Mouse (Mus musculus) kidney, postnatal 25 days (tissue): Measurements from ENCODE around the gene Gpr149.
A peak's percentile ranks its signal among the peaks of the same experiment; 100 is the strongest.

Experiments
- DNase-seq, 2 experiments: peaks; one replicate each; pipeline ENCODE4 v3.0.0; 2021; ENCODE audit warnings: mixed read lengths in 2 of 2

Gene Gpr149

GRCm38 (mm10) chr3:62604973-62605372 lies at the start of gene Gpr149:
TSS of gene Gpr149 (minus strand) at chr3:62605140.
- no peak for DNase-seq

GRCm38 (mm10) chr3:62650551-62650950 lies 45.6 kb upstream of the Gpr149 start:
- no peak for DNase-seq

- no peak for DNase-seq
Observed at GRCm38 (mm10) chr3:62610861-62611260, 5.9 kb upstream of the Gpr149 start.

GRCm38 (mm10) chr3:62605931-62606330 lies 991 bp upstream of the Gpr149 start:
- no peak for DNase-seq

GRCm38 (mm10) chr3:62604047-62604391 lies 921 bp downstream of the Gpr149 start:
- no peak for DNase-seq

GRCm38 (mm10) chr3:62603231-62604046 lies 1.5 kb downstream of the Gpr149 start:
- DNase-seq, result no peak

GRCm38 (mm10) chr3:62602466-62602865 lies 2.5 kb downstream of the Gpr149 start:
- DNase-seq, result no peak

GRCm38 (mm10) chr3:62594842-62595241 lies 10.1 kb downstream of the Gpr149 start:
- DNase-seq, result peak in 1 of 2 experiments; percentile 33

GRCm38 (mm10) chr3:62585072-62585471 lies 19.9 kb downstream of the Gpr149 start:
- DNase-seq, result no peak

- no peak for DNase-seq
Observed at GRCm38 (mm10) chr3:62527593-62527992, 77.3 kb downstream of the Gpr149 start.

GRCm38 (mm10) chr3:62527160-62527559 lies 77.8 kb downstream of the Gpr149 start:
- DNase-seq, result peak in 1 of 2 experiments; percentile 7

GRCm38 (mm10) chr3:62507206-62507647 lies 97.7 kb downstream of the Gpr149 start:
- DNase-seq, result no peak

- peak; percentile 98 to 99 for DNase-seq
Observed at GRCm38 (mm10) chr3:62506488-62507205, 98.3 kb downstream of the Gpr149 start, which contains the start of gene Dhx36. TSS of gene Dhx36 (minus strand) at chr3:62507004.

- DNase-seq, result no peak
Observed at GRCm38 (mm10) chr3:62505166-62505900, 99.6 kb downstream of the Gpr149 start.

GRCm38 (mm10) chr3:62499327-62499726 lies 105.6 kb downstream of the Gpr149 start:
- no peak for DNase-seq

GRCm38 (mm10) chr3:62492568-62492967 lies 112.4 kb downstream of the Gpr149 start:
- DNase-seq, result no peak

GRCm38 (mm10) chr3:62484340-62484739 lies 120.6 kb downstream of the Gpr149 start:
- DNase-seq, result no peak
